Mouse (Mus musculus) liver, embryonic 11.5 days (tissue): ENCODE measurements around the gene Ppt2. TPM values are rescaled to one million over a fixed set of nuclear protein-coding genes. Genes with fewer than 3 reads are reported as not detected.
A peak's percentile ranks its signal among the peaks of the same experiment; 100 is the strongest.

Source experiments
- ATAC-seq: fragments of 200-750 bp; cut with Nextera tagmentation; replicated peaks from 2 replicates; pipeline ENCODE4 v1.8.0; 2017; ENCODE audit warnings: moderate number of reproducible peaks, mild to moderate bottlenecking, moderate TSS enrichment, moderate library complexity; ENCODE audit not compliant: low FRiP score
- DNase-seq: peaks from one replicate; pipeline ENCODE4 v3.0.0-alpha.2; 2017; ENCODE audit warnings: low spot score
- H3K27ac ChIP-seq: fragments of 300-500 bp; sonication (generic); 2 replicates; pipeline ENCODE4 v1.5.1; 2014; ENCODE audit warnings: mild to moderate bottlenecking, low read depth, low read length, control low read depth
- H3K27me3 ChIP-seq: fragments of 300-500 bp; sonication (generic); replicated peaks from 2 replicates; pipeline ENCODE4 v1.6.1; 2014; ENCODE audit warnings: low read length, mixed read lengths; ENCODE audit not compliant: control insufficient read depth, insufficient read depth
- H3K36me3 ChIP-seq: fragments of 300-500 bp; sonication (generic); 2 replicates; pipeline ENCODE4 v1.6.1; 2014; ENCODE audit warnings: mild to moderate bottlenecking, low read length, moderate library complexity, mixed read lengths; ENCODE audit not compliant: control insufficient read depth, insufficient read depth
- H3K4me1 ChIP-seq: fragments of 300-500 bp; sonication (generic); replicated peaks from 2 replicates; pipeline ENCODE4 v1.6.1; 2014; ENCODE audit warnings: low read length, mixed read lengths; ENCODE audit not compliant: control insufficient read depth, insufficient read depth
- H3K4me2 ChIP-seq: fragments of 300-500 bp; sonication (generic); 2 replicates; pipeline ENCODE4 v1.6.1; 2014; ENCODE audit warnings: mild to moderate bottlenecking, control low read depth, moderate library complexity
- H3K4me3 ChIP-seq: fragments of 300-500 bp; sonication (generic); 2 replicates; pipeline ENCODE4 v1.5.1; 2014; ENCODE audit warnings: low read depth, low read length, control low read depth
- H3K9ac ChIP-seq: fragments of 300-500 bp; sonication (generic); 2 replicates; pipeline ENCODE4 v1.6.1; 2014; ENCODE audit warnings: low read depth, low read length, control low read depth
- H3K9me3 ChIP-seq: fragments of 300-500 bp; sonication (generic); 2 replicates; pipeline ENCODE4 v1.6.1; 2016; ENCODE audit warnings: low read length, inconsistent platforms, mixed read lengths; ENCODE audit not compliant: control insufficient read depth
- WGBS: fragments of 180-500 bp; shearing (Covaris S2); extraction: QIAGEN DNeasy Blood & Tissue Kit; methylation state at CpG from one replicate; pipeline ENCODE4 v1.1.7; 2014; 5-methylcytosine and 5-hydroxymethylcytosine counted together
- polyA plus RNA-seq: library from polyadenylated mRNA; unstranded; fragments of >200 nt; fragmentation: Nextera tagmentation; extraction: Ambion mirVana; gene quantifications from 2 replicates; pipeline ENCODE4 v1.2.1, GENCODE M21; 2014

The Ppt2 gene
- polyA plus RNA-seq, 1 experiment from 2014 or later: 23.1 TPM

GRCm38 (mm10) chr17:34613830-34614229 is 14.5 kb downstream of the Ppt2 start:
- Histone ChIP-seq H3K9me3 (no peaks in the 10 kb centered on the region), H3K4me2 (no peak overlapping the region), H3K27me3 (no peaks in the 10 kb centered on the region), H3K4me3 (no peak overlapping the region), H3K36me3 (peaks cover 26% of the 10 kb centered on the region), H3K9ac (0 out of 2 replicates have a peak overlapping the region, but pooled peaks have one; percentile 20), H3K4me1 (peaks cover 9% of the 10 kb centered on the region), H3K27ac (peak overlapping the region; percentile 71; the same call in 1 of the 2 replicates)
- WGBS: 89% methylated on average over 10 of the region's 10 CpGs
- no peak for DNase-seq
- no peak; the same call in 1 of the 2 replicates for ATAC-seq

GRCm38 (mm10) chr17:34613054-34613645 is 15.2 kb downstream of the Ppt2 start:
- H3K36me3 ChIP-seq: peaks cover 26% of the 10 kb centered on the region
- H3K4me2 ChIP-seq: no peak overlapping the region
- no peak for DNase-seq
- H3K4me1 ChIP-seq: peaks cover 13% of the 10 kb centered on the region
- H3K4me3 ChIP-seq: no peak overlapping the region
- peak overlapping the region; percentile 20; the same call in 1 of the 2 replicates for H3K9ac ChIP-seq
- peak; percentile 58 for ATAC-seq
- 59% methylated on average over 11 of the region's 11 CpGs for WGBS
- no peaks in the 10 kb centered on the region for H3K9me3 ChIP-seq
- no peaks in the 10 kb centered on the region for H3K27me3 ChIP-seq
- peak overlapping the region; percentile 71 for H3K27ac ChIP-seq

GRCm38 (mm10) chr17:34611050-34611449 is 17.3 kb downstream of the Ppt2 start:
- ATAC-seq: no peak
- H3K9me3 ChIP-seq: no peaks in the 10 kb centered on the region
- peaks cover 24% of the 10 kb centered on the region for H3K4me1 ChIP-seq
- H3K36me3 ChIP-seq: peaks cover 26% of the 10 kb centered on the region
- H3K27me3 ChIP-seq: no peaks in the 10 kb centered on the region
- DNase-seq: no peak
- no peak overlapping the region for H3K27ac ChIP-seq
- WGBS: 94% methylated on average over 8 of the region's 8 CpGs
- H3K9ac ChIP-seq: no peak overlapping the region
- H3K4me2 ChIP-seq: no peak overlapping the region
- H3K4me3 ChIP-seq: no peak overlapping the region

- Histone ChIP-seq H3K4me3 (no peak overlapping the region), H3K4me1 (peaks cover 23% of the 10 kb centered on the region), H3K36me3 (peaks cover 20% of the 10 kb centered on the region), H3K27me3 (no peaks in the 10 kb centered on the region), H3K9me3 (no peaks in the 10 kb centered on the region), H3K27ac (no peak overlapping the region), H3K4me2 (0 out of 2 replicates have a peak overlapping the region, but pooled peaks have one; percentile 20), H3K9ac (no peak overlapping the region)
- ATAC-seq (no peak), DNase-seq (no peak)
- 87% methylated on average over 7 of the region's 7 CpGs for WGBS
Measured at GRCm38 (mm10) chr17:34607997-34608396, 20.3 kb downstream of the Ppt2 start.

- peak overlapping the region; percentile 95 for H3K4me2 ChIP-seq
- H3K4me1 ChIP-seq: peaks cover 25% of the 10 kb centered on the region
- H3K9ac ChIP-seq: peak overlapping the region; percentile 87
- peak overlapping the region; percentile 98 for H3K4me3 ChIP-seq
- no peaks in the 10 kb centered on the region for H3K27me3 ChIP-seq
- peaks cover 16% of the 10 kb centered on the region for H3K36me3 ChIP-seq
- no peaks in the 10 kb centered on the region for H3K9me3 ChIP-seq
- peak overlapping the region; percentile 70 for H3K27ac ChIP-seq
- DNase-seq: no peak
- WGBS: 16% methylated on average over 32 of the region's 32 CpGs
- no peak for ATAC-seq
Measured at GRCm38 (mm10) chr17:34606186-34607039, 21.9 kb downstream of the Ppt2 start.

GRCm38 (mm10) chr17:34605609-34606008 is 22.7 kb downstream of the Ppt2 start:
- Histone ChIP-seq H3K4me3 (peak overlapping the region; percentile 98), H3K27me3 (no peaks in the 10 kb centered on the region), H3K9me3 (no peaks in the 10 kb centered on the region), H3K4me1 (peaks cover 25% of the 10 kb centered on the region), H3K4me2 (peak overlapping the region; percentile 95), H3K27ac (peak overlapping the region; percentile 95), H3K36me3 (peaks cover 10% of the 10 kb centered on the region; the same call in 1 of the 2 replicates), H3K9ac (peak overlapping the region; percentile 87)
- ATAC-seq (peak; percentile 61), DNase-seq (peak; percentile 94)
- 1% methylated on average over 30 of the region's 30 CpGs for WGBS

GRCm38 (mm10) chr17:34604511-34605237 is 23.6 kb downstream of the Ppt2 start:
- peaks cover 11% of the 10 kb centered on the region for H3K36me3 ChIP-seq
- peaks cover 25% of the 10 kb centered on the region for H3K4me1 ChIP-seq
- DNase-seq: no peak
- peak overlapping the region; percentile 95 for H3K27ac ChIP-seq
- no peaks in the 10 kb centered on the region for H3K9me3 ChIP-seq
- peak overlapping the region; percentile 87 for H3K9ac ChIP-seq
- no peak for ATAC-seq
- H3K4me3 ChIP-seq: peak overlapping the region; percentile 98
- H3K4me2 ChIP-seq: peak overlapping the region; percentile 95
- H3K27me3 ChIP-seq: no peaks in the 10 kb centered on the region
- 15% methylated on average over 24 of the region's 24 CpGs for WGBS

- peak; percentile 84 for ATAC-seq
- WGBS: under 1% methylated on average over 35 of the region's 35 CpGs
- peak; percentile 99 for DNase-seq
- peak within 1 kb of the TSS; percentile 98 for H3K4me3 ChIP-seq
- H3K9ac ChIP-seq: peak within 1 kb of the TSS; percentile 90
- peak within 1 kb of the TSS; percentile 95 for H3K4me2 ChIP-seq
- H3K9me3 ChIP-seq: no peaks in the 10 kb centered on the region
- peaks cover 11% of the 10 kb centered on the region for H3K36me3 ChIP-seq
- H3K27me3 ChIP-seq: no peaks in the 10 kb centered on the region
- peaks cover 27% of the 10 kb centered on the region for H3K4me1 ChIP-seq
- peak within 1 kb of the TSS; percentile 95 for H3K27ac ChIP-seq
Measured at GRCm38 (mm10) chr17:34604061-34604508, 24.2 kb downstream of the Ppt2 start, which contains the start of gene Agpat1. Gene Agpat1, plus strand, starts transcription at chr17:34604262.
